ENCODE assay signal across 8 mouse cellular contexts in genomic region chr5:139730712-139731486, GRCm38 (mm10). TPM values are rescaled to one million over a fixed set of nuclear protein-coding genes. Genes with fewer than 3 reads are reported as not detected.
DNase-seq lines count a peak whose midpoint lies in the region; ATAC-seq and TF ChIP-seq lines count a peak whose summit lies in the region.

No protein-coding gene starts in this region.

- H3K27ac ChIP-seq in kidney, adult 2 months (ENCODE audit: insufficient read depth, low read depth, low read length) = peak overlapping the region; percentile 79; the same call in 1 of the 2 replicates
- peak overlapping the region; percentile 78 for H3K27ac ChIP-seq in embryonic facial prominence, embryonic 14.5 days (replicated peaks; ENCODE audit: low read depth, low read length)
- H3K27ac ChIP-seq in stomach, embryonic 14.5 days (ENCODE audit: low read length) = peak overlapping the region; percentile 74

- H3K4me2 ChIP-seq in embryonic facial prominence, embryonic 14.5 days (ENCODE audit: low read depth, low read length) = peak overlapping the region; percentile 32; the same call in 1 of the 2 replicates
- no peak overlapping the region for H3K4me2 ChIP-seq in stomach, embryonic 14.5 days (replicated peaks; ENCODE audit: low read depth, low read length)

- DNase-seq in kidney, adult 2 months = peak; percentile 46
- no peak for DNase-seq in kidney, adult 8-10 months
- peak; percentile 84 for DNase-seq in NIH3T3 (ENCODE audit: low read depth)
- peak; percentile 60 for DNase-seq in embryonic facial prominence, embryonic 14.5 days (ENCODE audit: low spot score)
- DNase-seq in layer of hippocampus, adult 9-11 months = peak; percentile 49
- DNase-seq in c-Kit-positive CD71-positive TER-119-positive erythroid progenitor cells, embryonic 14.5 days (ENCODE audit: low spot score) = no peak

- H3K9ac ChIP-seq in embryonic facial prominence, embryonic 14.5 days (ENCODE audit: low read depth, low read length) = peak overlapping the region; percentile 51
- H3K9ac ChIP-seq in stomach, embryonic 14.5 days (replicated peaks; ENCODE audit: low read depth, low read length) = no peak overlapping the region

- H3K27me3 ChIP-seq in kidney, adult 2 months (replicated peaks; ENCODE audit: control insufficient read depth, insufficient read depth, low read length) = no peaks in the 10 kb centered on the region
- no peaks in the 10 kb centered on the region for H3K27me3 ChIP-seq in embryonic facial prominence, embryonic 14.5 days (replicated peaks; ENCODE audit: control insufficient read depth, insufficient read depth, low read length)
- H3K27me3 ChIP-seq in stomach, embryonic 14.5 days (ENCODE audit: control insufficient read depth, insufficient read depth, low read length) = no peaks in the 10 kb centered on the region

- H3K9me3 ChIP-seq in embryonic facial prominence, embryonic 14.5 days (ENCODE audit: control insufficient read depth, low read length) = no peaks in the 10 kb centered on the region
- H3K9me3 ChIP-seq in stomach, embryonic 14.5 days (ENCODE audit: control insufficient read depth, low read depth, low read length) = no peaks in the 10 kb centered on the region

- 0 out of 2 replicates have a peak overlapping the region, but pooled peaks have one; percentile 6 for H3K4me3 ChIP-seq in kidney, adult 2 months (ENCODE audit: insufficient read depth, low read depth, low read length)
- no peak overlapping the region for H3K4me3 ChIP-seq in embryonic facial prominence, embryonic 14.5 days (ENCODE audit: low read depth, low read length)
- H3K4me3 ChIP-seq in stomach, embryonic 14.5 days (ENCODE audit: low read depth, low read length) = no peak overlapping the region

- no peak for TF ChIP-seq CTCF in kidney, adult 2 months (conservative IDR thresholded peaks at IDR 0.05; ENCODE audit: insufficient read depth, insufficient read length, low read depth, low read length)

- WGBS in kidney, adult 2 months = 50% methylated on average over 8 of the region's 8 CpGs
- 29% methylated on average over 8 of the region's 8 CpGs for WGBS in embryonic facial prominence, embryonic 14.5 days
- WGBS in stomach, embryonic 14.5 days = 46% methylated on average over 8 of the region's 8 CpGs

- peak; percentile 44; the same call in 1 of the 2 replicates for ATAC-seq in embryonic facial prominence, embryonic 14.5 days (ENCODE audit: low read depth)
- ATAC-seq in stomach, embryonic 14.5 days (ENCODE audit: insufficient number of reproducible peaks, insufficient read depth, low FRiP score, low read depth) = no peak
- no peak for ATAC-seq in granulocyte monocyte progenitor cell, adult 5-6 weeks (replicated peaks; ENCODE audit: poor library complexity, severe bottlenecking)

- peaks cover 26% of the 10 kb centered on the region for H3K4me1 ChIP-seq in kidney, adult 2 months (ENCODE audit: control insufficient read depth, insufficient read depth, low read length)
- H3K4me1 ChIP-seq in embryonic facial prominence, embryonic 14.5 days (ENCODE audit: control insufficient read depth, insufficient read depth, low read length) = peaks cover 43% of the 10 kb centered on the region
- H3K4me1 ChIP-seq in stomach, embryonic 14.5 days (ENCODE audit: control insufficient read depth, insufficient read depth, low read length) = peaks cover 36% of the 10 kb centered on the region

- no peak for TF ChIP-seq POLR2A in kidney, adult 2 months (IDR thresholded peaks at IDR 0.05; ENCODE audit: low read depth, low read length)

- no peaks in the 10 kb centered on the region for H3K36me3 ChIP-seq in kidney, adult 2 months (ENCODE audit: control insufficient read depth, insufficient read depth, low read length)
- no peaks in the 10 kb centered on the region for H3K36me3 ChIP-seq in embryonic facial prominence, embryonic 14.5 days (ENCODE audit: control insufficient read depth, insufficient read depth, low read length)
- no peaks in the 10 kb centered on the region for H3K36me3 ChIP-seq in stomach, embryonic 14.5 days (ENCODE audit: control insufficient read depth, insufficient read depth, low read length)

RNA-seq across cellular contexts. Expression of gene Micall2, which starts 5.2 kb away (rescaled TPM):
- polyA plus RNA-seq in kidney, adult 2 months (2012; rRNA removed) = 3.3 and 3.4 TPM in 2 replicates
- polyA plus RNA-seq in embryonic facial prominence, embryonic 14.5 days (2014; fragmentation: Nextera tagmentation; extraction: Ambion mirVana) = 5.5 and 5.8 TPM in 2 replicates
- polyA plus RNA-seq in stomach, embryonic 14.5 days (2014; fragmentation: Nextera tagmentation; extraction: Ambion mirVana) = 5.9 and 6.6 TPM in 2 replicates
- 8.3 and 9.7 TPM in 2 replicates for total RNA-seq in granulocyte monocyte progenitor cell, adult 5-6 weeks (2014; fragmentation: Nextera tagmentation)
- 2.8 and 3.9 TPM in 2 replicates for total RNA-seq in granulocyte monocyte progenitor cell, adult 5-6 weeks (2017)

RNA-seq across cellular contexts. Expression of gene Ints1, which starts 44.6 kb away (rescaled TPM):
- 40.1 and 42.2 TPM in 2 replicates for polyA plus RNA-seq in kidney, adult 2 months (2012; rRNA removed)
- polyA plus RNA-seq in embryonic facial prominence, embryonic 14.5 days (2014; fragmentation: Nextera tagmentation; extraction: Ambion mirVana) = 28.0 and 31.9 TPM in 2 replicates
- polyA plus RNA-seq in stomach, embryonic 14.5 days (2014; fragmentation: Nextera tagmentation; extraction: Ambion mirVana) = 27.3 and 35.3 TPM in 2 replicates
- 85.9 and 93.1 TPM in 2 replicates for total RNA-seq in granulocyte monocyte progenitor cell, adult 5-6 weeks (2014; fragmentation: Nextera tagmentation)
- 46.7 and 53.4 TPM in 2 replicates for total RNA-seq in granulocyte monocyte progenitor cell, adult 5-6 weeks (2017)

Comparison
In these comparisons a context has a peak if more than half of its experiments do, and no peak if none do; other contexts are left out.
1. DNase-seq: peak in kidney, adult 2 months (single experiment), NIH3T3 (single experiment), embryonic facial prominence, embryonic 14.5 days (single experiment) and layer of hippocampus, adult 9-11 months (single experiment); none in kidney, adult 8-10 months (0 of 2) and c-Kit-positive CD71-positive TER-119-positive erythroid progenitor cells, embryonic 14.5 days (single experiment).
2. Peak in every context shown above with its lines, with median percentiles within 50 percentile points of each other: H3K27ac ChIP-seq.